Mouse (Mus musculus) cerebellum, adult 9-10 months (tissue): ENCODE data around the gene Ewsr1.
A peak's percentile ranks its signal among the peaks of the same experiment; 100 is the strongest.
"Not testable (repeated sequence)": the region's sequence is repeated elsewhere in the genome, so short reads cannot be mapped to it uniquely, and the experiment has no call there.

Experiments used
- DNase-seq: peaks from one replicate; pipeline ENCODE4 v3.0.0; 2022

Gene Ewsr1

GRCm38 (mm10) chr11:5096480-5097020, 2.5 kb downstream of the Ewsr1 start:
- peak; percentile 41 for DNase-seq

GRCm38 (mm10) chr11:5095877-5096276, 3.2 kb downstream of the Ewsr1 start:
- no peak for DNase-seq

GRCm38 (mm10) chr11:5091706-5092105, 7.4 kb downstream of the Ewsr1 start:
- DNase-seq = no peak

DNA sequence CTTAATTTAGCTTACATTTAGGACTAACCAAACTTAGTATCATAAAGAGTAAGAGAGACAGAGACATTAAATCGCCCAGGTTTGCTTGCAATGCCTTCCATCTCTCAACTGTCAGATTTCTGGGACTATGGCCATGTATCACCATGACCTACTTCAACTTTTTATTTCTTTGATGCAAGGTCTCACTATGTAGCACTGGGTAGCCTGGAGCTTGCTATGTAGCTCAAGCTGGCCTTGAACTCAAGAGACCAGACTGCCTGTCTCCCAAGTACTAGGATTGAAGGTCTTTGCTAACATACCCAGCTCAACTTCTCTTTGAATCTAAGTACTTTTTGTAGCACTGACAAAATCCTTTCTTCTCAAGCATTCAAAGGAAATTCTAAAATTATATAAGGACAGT, 9.9 kb downstream of the Ewsr1 start:
- DNase-seq = no peak

DNA sequence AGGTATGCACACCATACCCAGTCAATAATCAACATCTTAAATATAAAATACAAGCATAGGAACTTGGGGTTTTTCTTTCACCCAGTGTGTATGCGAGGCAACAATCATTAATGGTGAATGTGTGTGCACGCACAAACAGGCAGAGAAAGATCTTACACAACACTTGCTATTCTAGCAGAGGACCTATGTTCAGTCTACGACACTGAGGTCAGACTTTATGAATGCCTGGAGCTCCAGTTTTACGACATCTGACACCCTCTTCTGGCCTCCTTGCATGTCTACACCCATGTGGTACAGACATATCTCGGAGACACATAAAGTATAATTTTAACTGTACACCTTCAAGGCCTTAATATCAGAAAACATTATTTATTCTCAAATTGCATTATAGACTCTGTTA, 22.2 kb downstream of the Ewsr1 start:
- DNase-seq = not testable (repeated sequence)

DNA sequence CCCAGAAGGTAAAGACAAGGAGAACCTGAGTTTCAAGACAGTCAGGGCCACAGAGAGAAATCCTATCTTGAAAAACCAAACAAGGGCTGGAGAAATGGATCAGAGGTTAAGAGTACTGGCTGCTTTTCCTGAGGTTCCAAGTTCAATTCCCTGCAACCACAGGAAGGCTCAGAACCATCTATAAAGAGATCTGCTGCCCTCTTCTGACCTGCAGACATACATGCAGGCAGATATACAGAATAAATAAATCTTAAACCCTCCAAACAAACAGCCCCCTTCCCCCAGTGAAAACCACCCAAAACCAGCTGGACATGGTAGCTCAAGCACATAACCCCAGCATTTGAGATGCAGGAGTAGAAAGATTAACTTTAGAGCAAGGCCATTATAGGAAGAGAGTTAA, 23.3 kb downstream of the Ewsr1 start:
- no peak for DNase-seq

- no peak for DNase-seq
These were observed 24.2 kb downstream of the Ewsr1 start for GRCm38 (mm10) chr11:5074882-5075281.

DNA sequence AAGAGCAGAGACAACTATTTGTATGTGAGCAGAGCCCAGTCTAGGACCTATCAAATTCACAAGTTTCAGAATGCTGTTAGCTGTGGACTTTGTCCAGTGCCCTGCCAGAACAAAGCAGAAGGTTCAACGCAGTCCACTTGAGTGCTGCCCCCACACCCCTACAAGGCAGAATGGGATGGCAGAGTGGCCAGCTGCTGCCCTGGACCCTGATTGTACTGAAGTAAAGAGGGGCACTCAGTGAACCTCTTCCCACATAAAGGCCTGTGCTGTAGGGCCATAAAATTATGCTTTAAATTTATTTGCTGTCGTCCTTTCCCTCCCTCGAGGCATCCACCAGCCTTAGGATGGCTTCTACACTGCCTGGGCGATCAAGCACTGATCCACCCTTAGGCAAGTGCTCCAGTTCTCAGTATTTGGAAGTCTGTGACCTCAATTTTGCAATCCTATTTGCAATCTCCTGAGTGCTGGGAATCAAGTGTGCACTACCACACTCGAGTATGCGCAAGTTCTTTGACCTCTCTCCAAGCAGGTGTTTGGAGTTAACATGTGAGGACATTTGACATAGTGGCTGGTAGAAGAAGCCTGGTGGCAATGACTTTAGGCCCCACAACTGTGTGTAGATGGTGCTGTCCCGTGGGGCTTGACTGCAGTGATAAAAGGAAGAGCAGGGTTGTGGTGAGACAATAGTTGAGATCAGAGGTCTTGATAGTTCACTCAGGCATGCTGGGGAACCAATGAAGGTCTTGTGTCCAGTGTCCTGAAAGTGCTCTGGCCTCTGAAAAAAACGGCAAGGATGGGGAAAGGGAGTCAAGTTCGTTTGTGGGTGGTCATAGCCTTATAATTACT, 30.7 kb downstream of the Ewsr1 start:
- DNase-seq = no peak

DNA sequence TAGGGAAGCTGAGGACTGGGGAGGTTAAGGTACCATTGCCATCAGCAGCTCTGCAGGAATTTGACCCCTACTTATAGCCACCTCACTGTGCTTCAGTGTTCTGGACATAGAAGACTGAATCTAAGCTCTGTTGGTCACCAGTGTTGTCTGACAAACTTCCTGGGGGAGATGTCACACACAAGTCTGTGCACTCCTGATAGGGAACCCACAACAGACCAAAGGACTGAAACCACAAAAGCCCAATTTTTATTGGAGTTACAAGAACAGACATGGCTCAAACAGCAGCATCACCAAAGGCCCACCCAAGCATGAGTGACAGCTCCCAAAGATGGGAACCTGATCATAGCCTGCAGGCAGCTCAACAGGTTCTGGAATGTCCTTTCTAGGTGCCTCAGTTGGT, 32.0 kb downstream of the Ewsr1 start:
- no peak for DNase-seq

- DNase-seq = peak; percentile 84
These were observed 33.8 kb downstream of the Ewsr1 start, which contains the start of gene Gas2l1 for GRCm38 (mm10) chr11:5065056-5065821. Gene Gas2l1 (minus strand): TSS chr11:5065327.

- DNase-seq = no peak
These were observed 34.6 kb downstream of the Ewsr1 start for GRCm38 (mm10) chr11:5064282-5065055.

GRCm38 (mm10) chr11:5063561-5064281, 35.3 kb downstream of the Ewsr1 start:
- no peak for DNase-seq

DNA sequence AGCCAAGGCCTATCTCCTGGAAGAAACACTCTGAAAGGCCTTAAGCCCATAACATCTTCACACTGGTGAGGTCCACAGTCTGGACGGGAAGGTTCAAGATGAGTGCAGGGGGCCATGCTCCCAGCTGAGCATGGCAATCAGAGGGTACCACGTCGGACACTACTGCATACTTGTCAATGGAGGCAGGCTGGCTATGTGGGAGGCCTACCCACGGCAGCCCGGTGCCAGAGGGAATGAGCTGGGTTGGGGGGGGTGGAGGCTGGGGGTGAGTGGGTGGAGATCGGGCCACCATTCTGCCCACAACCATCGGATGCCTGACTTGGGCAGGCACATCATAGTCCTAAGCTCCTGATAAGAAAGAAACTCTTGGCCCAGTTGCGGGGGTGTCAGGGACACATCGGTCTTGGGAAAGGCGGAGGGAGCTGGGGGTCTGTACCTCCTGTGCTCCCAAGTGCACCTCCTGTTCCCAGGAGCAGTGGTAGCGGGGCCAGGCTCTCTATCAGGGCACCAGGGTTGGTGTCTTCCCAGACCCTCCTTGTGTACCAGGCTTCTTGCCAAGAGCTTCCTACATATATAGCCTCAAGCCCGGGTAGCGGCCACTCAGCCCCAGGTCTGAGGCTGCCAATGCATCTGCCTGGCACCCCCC, 36.1 kb downstream of the Ewsr1 start:
- no peak for DNase-seq

DNA sequence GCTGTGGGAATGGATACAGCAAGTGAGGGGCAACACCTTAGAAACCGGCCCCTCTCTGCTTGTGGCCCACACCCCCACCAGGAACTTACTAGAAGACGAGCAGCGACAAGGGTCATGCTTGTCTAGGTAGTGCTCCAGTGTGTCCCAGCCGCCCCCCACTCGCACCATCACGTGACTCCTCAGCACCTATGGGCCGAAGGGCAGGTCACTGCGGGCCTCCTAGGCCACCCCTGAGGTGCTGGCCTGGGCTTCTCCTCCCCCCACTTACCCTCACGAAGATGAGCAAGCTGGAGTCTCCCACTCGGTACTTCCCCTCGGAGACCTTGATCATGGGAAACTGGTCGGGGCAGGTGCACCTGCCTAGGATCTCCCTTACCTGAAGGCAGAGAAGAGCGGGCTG, 36.7 kb downstream of the Ewsr1 start:
- no peak for DNase-seq

GRCm38 (mm10) chr11:5061413-5062139, 37.5 kb downstream of the Ewsr1 start:
- peak; percentile 75 for DNase-seq

DNA sequence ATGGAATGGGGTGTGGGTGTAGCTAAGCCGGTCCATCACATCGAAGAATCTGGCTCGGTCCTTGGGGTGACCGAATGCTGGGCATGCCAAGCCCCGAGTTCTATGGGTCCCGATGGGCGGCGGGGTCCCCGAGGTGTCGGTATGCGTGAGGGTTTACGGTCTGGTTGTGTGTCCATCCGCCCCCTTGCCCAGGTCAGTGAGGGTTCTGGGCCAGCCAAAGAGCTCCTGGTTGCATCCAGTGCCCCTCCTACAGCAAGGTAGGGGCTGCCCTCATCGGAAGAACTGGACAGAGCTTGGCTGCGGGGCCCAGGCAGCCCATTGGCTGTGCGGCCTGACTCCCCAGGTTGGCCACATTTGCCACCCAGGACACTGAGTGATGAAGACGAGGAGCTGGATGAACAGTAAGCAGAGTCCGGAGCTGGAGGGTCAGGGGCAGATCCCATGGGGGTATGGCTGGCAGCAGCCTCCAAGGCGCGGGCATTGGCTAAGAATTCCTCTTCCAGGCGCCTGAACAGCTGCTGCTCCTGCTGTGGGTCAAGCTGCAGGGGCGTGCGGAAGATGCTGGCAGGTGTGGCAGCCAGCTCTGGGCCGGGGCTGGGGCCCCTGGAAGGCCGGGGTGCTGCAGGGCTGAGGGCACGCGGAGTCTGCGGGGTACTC, 38.2 kb downstream of the Ewsr1 start:
- no peak for DNase-seq

DNA sequence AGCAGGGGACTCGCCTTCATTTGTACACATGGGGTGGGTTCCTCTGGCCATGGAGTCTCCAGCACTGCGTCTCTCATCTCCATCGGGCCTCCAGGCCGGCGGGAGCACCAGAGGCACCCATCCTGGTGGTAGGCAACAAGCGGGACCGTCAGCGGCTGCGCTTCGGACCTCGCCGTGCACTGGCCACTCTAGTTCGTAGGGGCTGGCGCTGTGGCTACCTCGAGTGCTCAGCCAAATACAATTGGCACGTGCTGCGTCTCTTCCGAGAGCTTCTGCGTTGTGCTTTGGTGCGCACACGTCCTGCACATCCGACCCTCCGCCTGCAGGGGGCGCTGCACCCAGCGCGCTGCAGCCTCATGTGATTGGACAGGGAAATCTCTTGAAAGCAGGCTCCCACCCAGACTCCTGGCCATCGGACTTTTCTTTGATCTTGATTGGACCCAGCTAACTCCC, 39.3 kb downstream of the Ewsr1 start:
- no peak for DNase-seq

DNA sequence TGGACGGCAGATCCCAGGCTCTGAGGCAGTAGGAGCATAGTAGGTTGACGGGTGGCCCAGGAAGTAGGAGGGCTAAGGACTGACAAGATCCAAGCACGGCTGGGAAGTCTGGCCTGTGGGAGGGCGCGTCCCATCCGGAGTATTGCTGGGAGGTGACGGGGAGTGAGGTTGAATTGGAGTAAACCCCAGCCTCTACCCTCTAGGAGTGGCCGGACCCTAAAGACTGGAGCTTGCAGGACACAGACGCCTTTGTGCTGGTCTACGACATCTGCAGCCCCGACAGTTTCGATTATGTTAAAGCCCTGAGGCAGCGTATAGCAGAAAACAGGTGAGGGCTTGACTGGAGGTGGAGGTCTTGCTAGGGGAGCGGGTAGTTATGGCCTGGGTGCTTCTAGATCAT, 39.8 kb downstream of the Ewsr1 start:
- DNase-seq = no peak

DNA sequence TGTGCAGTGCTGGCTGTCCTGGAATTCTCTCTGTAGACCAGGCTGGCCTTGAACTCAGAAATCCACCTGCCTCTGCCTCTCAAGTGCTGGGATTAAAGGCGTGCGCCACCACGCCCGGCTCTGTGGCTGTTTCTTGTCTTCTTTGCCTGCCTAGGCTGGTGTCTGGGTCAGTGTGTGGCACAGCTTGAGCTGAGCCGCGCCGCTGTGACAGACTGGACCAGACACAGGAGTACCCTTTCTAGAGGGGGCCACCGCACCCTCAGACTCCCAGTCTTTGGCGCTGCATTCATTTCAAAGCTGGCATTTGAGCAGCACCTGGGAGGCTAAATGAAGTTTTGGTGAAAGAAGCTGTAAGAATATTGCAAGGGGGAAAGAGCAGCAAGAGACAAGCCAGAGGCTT, 40.3 kb downstream of the Ewsr1 start:
- no peak for DNase-seq

GRCm38 (mm10) chr11:5057856-5058641, 41.0 kb downstream of the Ewsr1 start, which contains the start of gene Rasl10a:
Gene Rasl10a (plus strand): TSS chr11:5058128.
- no peak for DNase-seq
